Mouse (Mus musculus) bone marrow, adult 2 months (tissue): Measurements from ENCODE around the gene 9230102O04Rik. TPM values are rescaled to one million over a fixed set of nuclear protein-coding genes. Genes with fewer than 3 reads are reported as not detected.

Experiments used
- H3K27ac ChIP-seq: fragments of 200-500 bp; 2 replicates; pipeline ENCODE4 v1.5.1; 2012; ENCODE audit warnings: low read depth, mild to moderate bottlenecking, control low read depth, inconsistent platforms, low read length; ENCODE audit not compliant: control insufficient read depth, poor library complexity, insufficient read depth
- H3K4me1 ChIP-seq: fragments of 200-500 bp; 2 replicates; pipeline ENCODE4 v1.6.1; 2011; ENCODE audit warnings: low read length; ENCODE audit not compliant: control insufficient read depth, insufficient read depth
- H3K4me3 ChIP-seq: fragments of 200-500 bp; replicated peaks from 2 replicates; pipeline ENCODE3; 2011; ENCODE audit warnings: mild to moderate bottlenecking, low read depth, low read length, control low read depth; ENCODE audit not compliant: control insufficient read depth
- CTCF ChIP-seq: fragments of 200-500 bp; IDR thresholded peaks from 2 replicates; pipeline ENCODE4 v1.5.1; 2011; ENCODE audit warnings: low read length, control low read depth; ENCODE audit not compliant: control insufficient read depth, insufficient read depth
- POLR2A ChIP-seq: fragments of 200-500 bp; IDR thresholded peaks from 2 replicates; pipeline ENCODE4 v1.6.1; 2011; ENCODE audit warnings: low read depth, mild to moderate bottlenecking, control low read depth, low read length, borderline replicate concordance; ENCODE audit not compliant: control insufficient read depth
- WGBS: fragments of 180-500 bp; shearing (Covaris S2); methylation state at CpG from one replicate; pipeline ENCODE4 v1.1.7; 2018; 5-methylcytosine and 5-hydroxymethylcytosine counted together
- polyA plus RNA-seq: library from polyadenylated mRNA; stranded (reverse); fragments of >200 nt; gene quantifications from 2 replicates; pipeline ENCODE4 v1.2.4, GENCODE M21; 2011; ENCODE audit warnings: low replicate concordance; ENCODE audit not compliant: missing spikeins, insufficient read depth, insufficient read length

The 9230102O04Rik gene
- polyA plus RNA-seq, 1 experiment = not detected

GRCm38 (mm10) chr2:9873757-9874156 lies 15.6 kb downstream of the 9230102O04Rik start:
- WGBS = 68% methylated on average over 2 of the region's 2 CpGs
- H3K4me3 ChIP-seq = no peak overlapping the region
- H3K4me1 ChIP-seq = no peaks in the 10 kb centered on the region; the same call in 1 of the 2 replicates
- no peak overlapping the region for H3K27ac ChIP-seq
- TF ChIP-seq POLR2A (no peak), CTCF (no peak)

- Histone ChIP-seq H3K4me3 (no peak overlapping the region), H3K4me1 (no peaks in the 10 kb centered on the region; the same call in 1 of the 2 replicates), H3K27ac (no peak overlapping the region; the same call in 1 of the 2 replicates)
- TF ChIP-seq CTCF (no peak), POLR2A (no peak)
- 4% methylated on average over 12 of the region's 12 CpGs for WGBS
These were observed 16.7 kb downstream of the 9230102O04Rik start for GRCm38 (mm10) chr2:9872682-9873081.

- TF ChIP-seq POLR2A (no peak), CTCF (no peak)
- H3K4me1 ChIP-seq = no peaks in the 10 kb centered on the region
- H3K27ac ChIP-seq = 0 out of 2 replicates have a peak overlapping the region, but pooled peaks have one; percentile 11
- H3K4me3 ChIP-seq = no peak overlapping the region
- WGBS = 5% methylated on average over 6 of the region's 6 CpGs
These were observed 17.5 kb downstream of the 9230102O04Rik start for GRCm38 (mm10) chr2:9871798-9872197.

- Histone ChIP-seq H3K4me3 (no peak overlapping the region), H3K27ac (0 out of 2 replicates have a peak overlapping the region, but pooled peaks have one; percentile 11), H3K4me1 (no peaks in the 10 kb centered on the region)
- WGBS = 8% methylated on average over 4 of the region's 4 CpGs
- no peak for TF ChIP-seq POLR2A
- TF ChIP-seq CTCF = no peak
These were observed 18.1 kb downstream of the 9230102O04Rik start for GRCm38 (mm10) chr2:9871141-9871716.

- TF ChIP-seq CTCF (no peak), POLR2A (no peak)
- WGBS = 53% methylated on average over 12 of the region's 12 CpGs
- Histone ChIP-seq H3K4me3 (no peak overlapping the region), H3K4me1 (no peaks in the 10 kb centered on the region), H3K27ac (no peak overlapping the region)
These were observed 22.1 kb downstream of the 9230102O04Rik start for GRCm38 (mm10) chr2:9867092-9867825.

- 36% methylated on average over 5 of the region's 5 CpGs for WGBS
These were observed 28.6 kb downstream of the 9230102O04Rik start for GRCm38 (mm10) chr2:9860698-9861097.

GRCm38 (mm10) chr2:9855861-9856260 lies 33.5 kb downstream of the 9230102O04Rik start:
- Histone ChIP-seq H3K4me3 (no peak overlapping the region), H3K4me1 (no peaks in the 10 kb centered on the region), H3K27ac (no peak overlapping the region)
- TF ChIP-seq CTCF (no peak), POLR2A (no peak)
- WGBS = 89% methylated on average over 4 of the region's 4 CpGs

More at GRCm38 (mm10) chr2:9860698-9861097, 28.6 kb downstream of the 9230102O04Rik start:
- no peaks in the 10 kb centered on the region for H3K4me1 ChIP-seq
- TF ChIP-seq CTCF (no peak), POLR2A (no peak)
- no peak overlapping the region for H3K4me3 ChIP-seq
- H3K27ac ChIP-seq = no peak overlapping the region

GRCm38 (mm10) chr2:9852851-9853576 lies 36.3 kb downstream of the 9230102O04Rik start:
- WGBS = 84% methylated on average over 13 of the region's 13 CpGs
- TF ChIP-seq CTCF (no peak), POLR2A (no peak)
- H3K27ac ChIP-seq = no peak overlapping the region
- H3K4me1 ChIP-seq = no peaks in the 10 kb centered on the region
- no peak overlapping the region for H3K4me3 ChIP-seq
